Mouse (Mus musculus): Measurements from ENCODE around the gene Evc2.

DNA sequence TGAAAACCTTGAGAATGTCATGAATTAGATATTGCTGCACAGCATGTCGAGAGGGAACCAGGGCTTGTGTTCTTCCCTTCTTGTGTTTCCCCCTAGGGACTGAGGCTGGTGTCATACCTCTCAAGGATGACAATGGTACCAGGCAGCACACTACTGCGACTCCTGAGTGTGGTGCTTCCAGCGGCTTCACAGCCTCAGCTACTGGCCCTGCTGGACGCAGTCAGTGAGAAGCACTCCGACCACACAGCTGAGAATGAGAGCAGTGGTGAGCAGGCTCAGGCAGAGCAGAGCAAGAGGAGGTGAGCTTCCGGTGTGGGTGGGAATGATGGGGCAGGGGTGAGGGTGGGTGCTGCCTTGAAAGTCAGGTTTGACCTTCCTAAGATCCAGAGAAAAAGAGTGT, 80.7 kb downstream of the Evc2 start:
- no peak for TF ChIP-seq EP300 (IDR thresholded peaks at IDR 0.05; ENCODE audit: low read depth)
- no peak for TF ChIP-seq CTCF (IDR thresholded peaks at IDR 0.05; ENCODE audit: low read depth)
